Mouse (Mus musculus): ENCODE measurements around the gene Ahsa2. TPM values are rescaled to one million over a fixed set of nuclear protein-coding genes. Genes with fewer than 3 reads are reported as not detected.
A peak's percentile ranks its signal among the peaks of the same experiment; 100 is the strongest.
"Not testable (repeated sequence)": the region's sequence is repeated elsewhere in the genome, so short reads cannot be mapped to it uniquely, and the experiment has no call there.

Gene Ahsa2
- polyA plus RNA-seq (2015; fragmentation: Nextera tagmentation; extraction: Ambion mirVana) = 56.9 and 62.8 TPM in 2 replicates

- peak; percentile 96 for ATAC-seq (ENCODE audit: insufficient read depth, low FRiP score)
- Histone ChIP-seq H3K27me3 (ENCODE audit: control insufficient read depth, insufficient read depth, low read length) (no peaks in the 10 kb centered on the region), H3K9me3 (replicated peaks; ENCODE audit: control insufficient read depth, low read length) (no peaks in the 10 kb centered on the region), H3K27ac (ENCODE audit: low read length) (peak within 1 kb of the TSS; percentile 94), H3K36me3 (ENCODE audit: control insufficient read depth, insufficient read depth, low read length) (peaks cover 6% of the 10 kb centered on the region), H3K4me3 (replicated peaks; ENCODE audit: low read length) (peak within 1 kb of the TSS; percentile 85), H3K9ac (ENCODE audit: low read length) (peak within 1 kb of the TSS; percentile 91), H3K4me1 (ENCODE audit: control insufficient read depth, insufficient read depth, low read length) (peaks cover 11% of the 10 kb centered on the region), H3K4me2 (ENCODE audit: low read depth, low read length) (peak within 1 kb of the TSS; percentile 71)
- WGBS = under 1% methylated on average over 66 of the region's 66 CpGs
Measured at GRCm38 (mm10) chr11:23497718-23498509, at the start of gene Ahsa2. Gene Ahsa2, minus strand, starts transcription at chr11:23498030.

- WGBS = 86% methylated on average over 2 of the region's 2 CpGs
- H3K4me1 ChIP-seq (ENCODE audit: control insufficient read depth, insufficient read depth, low read length) = no peaks in the 10 kb centered on the region
- H3K27me3 ChIP-seq (ENCODE audit: control insufficient read depth, insufficient read depth, low read length) = no peaks in the 10 kb centered on the region
- H3K27ac ChIP-seq (ENCODE audit: low read length) = no peak overlapping the region
- no peak overlapping the region for H3K9ac ChIP-seq (ENCODE audit: low read length)
- no peak for ATAC-seq (ENCODE audit: insufficient read depth, low FRiP score)
- H3K4me3 ChIP-seq (replicated peaks; ENCODE audit: low read length) = no peak overlapping the region
- H3K36me3 ChIP-seq (ENCODE audit: control insufficient read depth, insufficient read depth, low read length) = no peaks in the 10 kb centered on the region
- no peaks in the 10 kb centered on the region for H3K9me3 ChIP-seq (replicated peaks; ENCODE audit: control insufficient read depth, low read length)
- H3K4me2 ChIP-seq (ENCODE audit: low read depth, low read length) = no peak overlapping the region
Measured at GRCm38 (mm10) chr11:23537446-23537845, 39.6 kb upstream of the Ahsa2 start.

- Histone ChIP-seq H3K36me3 (ENCODE audit: control insufficient read depth, insufficient read depth, low read length) (no peaks in the 10 kb centered on the region), H3K9ac (ENCODE audit: low read length) (no peak within 1 kb of the TSS), H3K27ac (ENCODE audit: low read length) (no peak within 1 kb of the TSS), H3K9me3 (replicated peaks; ENCODE audit: control insufficient read depth, low read length) (no peaks in the 10 kb centered on the region), H3K4me3 (replicated peaks; ENCODE audit: low read length) (no peak within 1 kb of the TSS), H3K4me2 (ENCODE audit: low read depth, low read length) (no peak within 1 kb of the TSS), H3K27me3 (ENCODE audit: control insufficient read depth, insufficient read depth, low read length) (no peaks in the 10 kb centered on the region), H3K4me1 (ENCODE audit: control insufficient read depth, insufficient read depth, low read length) (no peaks in the 10 kb centered on the region)
- WGBS = 42% methylated on average over 5 of the region's 5 CpGs
- ATAC-seq (ENCODE audit: insufficient read depth, low FRiP score) = no peak
Measured at GRCm38 (mm10) chr11:23520473-23521205, 22.8 kb upstream of the Ahsa2 start, which contains the start of gene 1700093K21Rik. Gene 1700093K21Rik, minus strand, starts transcription at chr11:23521155.

- H3K4me1 ChIP-seq (ENCODE audit: control insufficient read depth, insufficient read depth, low read length) = no peaks in the 10 kb centered on the region
- H3K4me2 ChIP-seq (ENCODE audit: low read depth, low read length) = no peak overlapping the region
- H3K4me3 ChIP-seq (replicated peaks; ENCODE audit: low read length) = no peak overlapping the region
- no peaks in the 10 kb centered on the region for H3K27me3 ChIP-seq (ENCODE audit: control insufficient read depth, insufficient read depth, low read length)
- ATAC-seq (ENCODE audit: insufficient read depth, low FRiP score) = no peak
- H3K9me3 ChIP-seq (replicated peaks; ENCODE audit: control insufficient read depth, low read length) = no peaks in the 10 kb centered on the region
- H3K27ac ChIP-seq (ENCODE audit: low read length) = no peak overlapping the region
- H3K9ac ChIP-seq (ENCODE audit: low read length) = no peak overlapping the region
- 79% methylated on average over 3 of the region's 3 CpGs for WGBS
- no peaks in the 10 kb centered on the region for H3K36me3 ChIP-seq (ENCODE audit: control insufficient read depth, insufficient read depth, low read length)
Measured at GRCm38 (mm10) chr11:23518981-23519380, 21.2 kb upstream of the Ahsa2 start.

GRCm38 (mm10) chr11:23515315-23515714 is 17.5 kb upstream of the Ahsa2 start:
- H3K9ac ChIP-seq (ENCODE audit: low read length) = no peak overlapping the region
- no peak overlapping the region for H3K27ac ChIP-seq (ENCODE audit: low read length)
- WGBS = 74% methylated on average over 2 of the region's 2 CpGs
- H3K36me3 ChIP-seq (ENCODE audit: control insufficient read depth, insufficient read depth, low read length) = no peaks in the 10 kb centered on the region
- no peaks in the 10 kb centered on the region for H3K4me1 ChIP-seq (ENCODE audit: control insufficient read depth, insufficient read depth, low read length)
- no peak overlapping the region for H3K4me2 ChIP-seq (ENCODE audit: low read depth, low read length)
- H3K9me3 ChIP-seq (replicated peaks; ENCODE audit: control insufficient read depth, low read length) = no peaks in the 10 kb centered on the region
- ATAC-seq (ENCODE audit: insufficient read depth, low FRiP score) = no peak
- no peak overlapping the region for H3K4me3 ChIP-seq (replicated peaks; ENCODE audit: low read length)
- no peaks in the 10 kb centered on the region for H3K27me3 ChIP-seq (ENCODE audit: control insufficient read depth, insufficient read depth, low read length)

GRCm38 (mm10) chr11:23514785-23515184 is 17.0 kb upstream of the Ahsa2 start:
- not testable (repeated sequence) for H3K36me3 ChIP-seq (ENCODE audit: control insufficient read depth, insufficient read depth, low read length); ATAC-seq (ENCODE audit: insufficient read depth, low FRiP score); H3K4me3 ChIP-seq (replicated peaks; ENCODE audit: low read length); H3K27me3 ChIP-seq (ENCODE audit: control insufficient read depth, insufficient read depth, low read length); H3K4me2 ChIP-seq (ENCODE audit: low read depth, low read length); H3K9me3 ChIP-seq (replicated peaks; ENCODE audit: control insufficient read depth, low read length); H3K9ac ChIP-seq (ENCODE audit: low read length); H3K27ac ChIP-seq (ENCODE audit: low read length); H3K4me1 ChIP-seq (ENCODE audit: control insufficient read depth, insufficient read depth, low read length)
- WGBS = 42% methylated on average over 4 of the region's 4 CpGs

GRCm38 (mm10) chr11:23504801-23505200 is 7.0 kb upstream of the Ahsa2 start:
- not testable (repeated sequence) for H3K9me3 ChIP-seq (replicated peaks; ENCODE audit: control insufficient read depth, low read length); H3K4me2 ChIP-seq (ENCODE audit: low read depth, low read length); H3K9ac ChIP-seq (ENCODE audit: low read length); H3K27ac ChIP-seq (ENCODE audit: low read length); H3K4me3 ChIP-seq (replicated peaks; ENCODE audit: low read length); H3K27me3 ChIP-seq (ENCODE audit: control insufficient read depth, insufficient read depth, low read length); ATAC-seq (ENCODE audit: insufficient read depth, low FRiP score); H3K36me3 ChIP-seq (ENCODE audit: control insufficient read depth, insufficient read depth, low read length); H3K4me1 ChIP-seq (ENCODE audit: control insufficient read depth, insufficient read depth, low read length)
- 79% methylated on average over 5 of the region's 5 CpGs for WGBS

- peak overlapping the region; percentile 71 for H3K4me2 ChIP-seq (ENCODE audit: low read depth, low read length)
- no peaks in the 10 kb centered on the region for H3K9me3 ChIP-seq (replicated peaks; ENCODE audit: control insufficient read depth, low read length)
- no peaks in the 10 kb centered on the region for H3K36me3 ChIP-seq (ENCODE audit: control insufficient read depth, insufficient read depth, low read length)
- peak overlapping the region; percentile 84 for H3K27ac ChIP-seq (ENCODE audit: low read length)
- peaks cover 11% of the 10 kb centered on the region for H3K4me1 ChIP-seq (ENCODE audit: control insufficient read depth, insufficient read depth, low read length)
- ATAC-seq (ENCODE audit: insufficient read depth, low FRiP score) = no peak
- H3K27me3 ChIP-seq (ENCODE audit: control insufficient read depth, insufficient read depth, low read length) = no peaks in the 10 kb centered on the region
- peak overlapping the region; percentile 71 for H3K9ac ChIP-seq (ENCODE audit: low read length)
- peak overlapping the region; percentile 56 for H3K4me3 ChIP-seq (replicated peaks; ENCODE audit: low read length)
- 34% methylated on average over 5 of the region's 5 CpGs for WGBS
Measured at GRCm38 (mm10) chr11:23498609-23499008, 779 bp upstream of the Ahsa2 start.

GRCm38 (mm10) chr11:23497335-23497717 is 504 bp downstream of the Ahsa2 start:
- peak; percentile 76 for ATAC-seq (ENCODE audit: insufficient read depth, low FRiP score)
- peak overlapping the region; percentile 70 for H3K4me2 ChIP-seq (ENCODE audit: low read depth, low read length)
- peaks cover 12% of the 10 kb centered on the region for H3K36me3 ChIP-seq (ENCODE audit: control insufficient read depth, insufficient read depth, low read length)
- peaks cover 11% of the 10 kb centered on the region for H3K4me1 ChIP-seq (ENCODE audit: control insufficient read depth, insufficient read depth, low read length)
- under 1% methylated on average over 22 of the region's 22 CpGs for WGBS
- H3K9ac ChIP-seq (ENCODE audit: low read length) = peak overlapping the region; percentile 91
- no peaks in the 10 kb centered on the region for H3K9me3 ChIP-seq (replicated peaks; ENCODE audit: control insufficient read depth, low read length)
- H3K27ac ChIP-seq (ENCODE audit: low read length) = peak overlapping the region; percentile 94
- peak overlapping the region; percentile 85 for H3K4me3 ChIP-seq (replicated peaks; ENCODE audit: low read length)
- H3K27me3 ChIP-seq (ENCODE audit: control insufficient read depth, insufficient read depth, low read length) = no peaks in the 10 kb centered on the region
